Mouse (Mus musculus) thymus, adult 2 months (tissue): Measurements from ENCODE around the gene Zfp202.

ENCODE experiments used
- CTCF ChIP-seq: fragments of 200-500 bp; IDR thresholded peaks from 2 replicates; pipeline ENCODE4 v1.5.1; 2012; ENCODE audit warnings: mild to moderate bottlenecking, control low read depth, low read length, moderate library complexity, borderline replicate concordance; ENCODE audit not compliant: control insufficient read depth, poor library complexity, insufficient read depth; ENCODE audit errors: extremely low read depth
- POLR2A ChIP-seq: fragments of 200-500 bp; IDR thresholded peaks from 2 replicates; pipeline ENCODE4 v1.6.1; 2012; ENCODE audit warnings: mild to moderate bottlenecking, low read length, control low read depth, moderate library complexity; ENCODE audit not compliant: control insufficient read depth, poor library complexity, insufficient read depth; ENCODE audit errors: extremely low read depth

DNA sequence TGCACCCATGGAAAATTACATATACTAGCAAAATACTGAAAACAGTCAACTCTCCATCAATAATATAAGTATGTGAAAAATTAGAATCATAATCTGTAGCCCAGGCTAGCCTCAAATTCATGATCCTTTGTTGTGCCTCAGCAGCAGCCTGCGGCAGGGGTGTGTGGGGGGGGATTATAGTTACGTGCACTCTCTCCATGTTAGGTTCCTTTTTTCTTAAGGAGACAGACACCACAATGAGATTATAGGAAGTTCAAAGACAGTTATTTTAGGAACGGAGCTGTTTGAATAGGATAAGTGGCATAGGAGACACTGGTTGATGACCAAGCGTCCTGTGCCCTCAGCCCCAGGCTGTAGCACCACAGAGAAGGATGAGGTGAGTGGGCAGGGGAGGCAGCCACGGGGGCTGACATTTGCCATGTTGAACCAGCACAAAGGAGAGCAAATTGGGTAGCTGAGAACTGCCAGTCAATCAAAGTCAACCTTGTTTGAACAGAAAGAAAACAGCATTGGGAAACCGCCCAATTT is 36.8 kb downstream of the Zfp202 start:
- TF ChIP-seq CTCF (no peak), POLR2A (no peak)
